Mouse (Mus musculus): ENCODE results near the gene Pde4dip.

GRCm38 (mm10) chr3:97879222-97879621, 9.3 kb downstream of the Pde4dip start:
- TF ChIP-seq GATA1 (IDR thresholded peaks at IDR 0.05; ENCODE audit: low read length) (no peak), TAL1 (IDR thresholded peaks at IDR 0.05; ENCODE audit: low read length) (no peak)

Measured in erythroblast, embryonic 14.5 days (primary cell).